Mouse (Mus musculus) adrenal gland (tissue): ENCODE measurements around the gene Polg2.

Experiments used
- intact Hi-C: fragments of 180-260 bp; cut with DNase I; formaldehyde crosslinking; loops from one replicate; pipeline ENCODE4 v1.15.1; 2025

Gene Polg2

DNA sequence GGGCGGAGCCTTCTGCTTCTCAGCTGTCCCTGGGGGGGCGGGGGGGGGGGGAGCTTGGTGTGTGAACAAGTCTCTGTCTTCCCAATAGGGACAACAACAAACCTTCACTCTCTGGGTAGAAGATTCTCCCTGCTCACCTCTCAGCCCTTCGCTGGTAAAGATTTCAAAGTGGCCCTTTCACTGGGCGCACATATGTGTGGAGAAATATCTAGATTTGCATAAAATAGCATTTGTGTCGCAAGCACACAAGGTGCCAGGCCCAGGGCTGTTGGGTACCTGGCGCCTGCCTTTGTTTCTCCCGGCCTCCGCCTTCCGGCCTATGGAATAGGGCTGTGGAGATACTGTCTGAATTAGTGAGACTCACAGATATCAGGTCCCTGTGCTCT lies 16.5 kb downstream of the Polg2 start:
- intact Hi-C loops: no loop called here

- intact Hi-C loops: no loop called here
Measured at GRCm38 (mm10) chr11:106762139-106762799, 17.1 kb downstream of the Polg2 start.

DNA sequence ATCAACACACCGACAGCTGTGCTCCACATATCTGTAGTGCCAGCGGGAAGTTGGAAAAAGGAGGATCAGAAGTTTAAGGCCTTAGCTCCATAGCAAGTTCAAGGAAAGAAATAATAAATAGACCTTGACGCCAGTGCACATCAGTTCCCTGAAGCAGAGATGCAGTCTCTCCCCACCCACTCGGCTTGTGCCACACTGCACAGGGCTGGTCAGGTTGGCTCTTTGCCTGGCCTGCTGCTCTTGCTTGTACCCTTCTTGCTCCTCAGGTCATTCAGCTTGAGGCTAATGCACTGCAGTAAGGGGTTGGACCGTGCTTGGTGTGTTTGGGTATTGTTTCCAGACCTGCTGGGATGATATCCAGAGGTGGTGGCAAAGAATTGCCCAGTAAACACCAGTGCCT lies 18.8 kb downstream of the Polg2 start:
- intact Hi-C loops: no loop called here

DNA sequence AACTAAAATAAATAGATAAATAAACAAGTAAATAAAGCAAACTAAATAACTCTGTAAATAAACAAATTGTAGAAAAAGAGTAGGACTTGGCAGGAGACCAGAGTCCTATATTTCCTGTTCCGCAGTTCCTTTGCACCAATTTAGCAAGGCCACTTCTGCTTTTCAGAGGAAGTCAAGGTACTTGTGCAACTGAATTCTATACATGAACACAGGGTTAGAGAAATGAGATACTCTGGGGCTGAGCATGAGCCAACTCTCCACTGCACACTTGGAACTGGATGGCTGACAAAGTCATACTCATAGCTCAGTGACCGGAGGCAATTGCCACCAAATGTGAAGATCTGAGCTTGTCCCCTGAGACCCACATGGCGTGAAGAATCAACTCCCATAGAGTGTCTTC lies 20.3 kb downstream of the Polg2 start:
- intact Hi-C loops: loop anchor here (10.0 kb wide), 1 partner anchor 224 kb away; no protein-coding TSS in a partner anchor

DNA sequence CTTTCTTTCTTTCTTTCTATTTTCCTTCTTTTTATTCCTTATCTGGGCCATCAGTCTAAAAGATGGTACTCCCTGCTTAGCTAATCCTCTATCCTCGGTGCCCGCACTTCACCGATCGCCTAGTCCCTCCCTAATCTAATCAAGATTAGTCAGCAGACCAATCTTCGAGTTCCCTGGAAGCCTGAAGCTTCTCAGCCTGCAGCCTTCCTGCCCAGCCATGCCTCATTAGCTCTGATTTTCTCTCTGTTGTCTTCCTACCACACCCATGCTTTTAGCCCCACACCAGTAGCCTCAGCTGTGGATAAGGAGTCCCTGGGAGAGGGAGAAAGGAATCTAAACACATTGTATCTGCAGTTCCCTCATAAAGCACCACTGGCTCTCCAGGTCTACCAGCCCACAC lies 23.8 kb downstream of the Polg2 start:
- intact Hi-C loops: loop anchor here (10.0 kb wide), 1 partner anchor 221 kb away; no protein-coding TSS in a partner anchor

DNA sequence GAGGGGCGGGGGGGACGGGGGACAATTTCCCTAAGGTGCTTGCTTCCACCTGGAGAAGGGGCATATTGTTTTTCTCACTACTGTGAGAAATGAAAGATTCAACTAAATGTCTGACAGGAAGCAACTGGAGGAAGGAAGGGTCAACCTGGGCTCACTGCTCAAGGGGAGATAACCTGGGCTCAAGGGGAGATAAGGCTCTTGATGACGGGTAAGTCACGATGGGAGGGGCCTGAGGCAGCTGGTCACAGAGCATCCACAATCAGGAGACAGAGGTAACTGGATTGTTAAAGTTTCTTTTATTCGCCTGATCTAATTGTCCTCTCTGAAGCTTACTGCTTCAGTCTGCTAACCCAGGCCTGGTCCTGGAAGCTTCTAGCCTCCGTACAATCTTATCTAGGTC lies 26.0 kb downstream of the Polg2 start:
- intact Hi-C loops: loop anchor here (10.0 kb wide), 1 partner anchor 219 kb away; no protein-coding TSS in a partner anchor

- intact Hi-C loops: loop anchor here (10.0 kb wide), 1 partner anchor 217 kb away; no protein-coding TSS in a partner anchor
Measured at GRCm38 (mm10) chr11:106752103-106752502, 27.2 kb downstream of the Polg2 start.

DNA sequence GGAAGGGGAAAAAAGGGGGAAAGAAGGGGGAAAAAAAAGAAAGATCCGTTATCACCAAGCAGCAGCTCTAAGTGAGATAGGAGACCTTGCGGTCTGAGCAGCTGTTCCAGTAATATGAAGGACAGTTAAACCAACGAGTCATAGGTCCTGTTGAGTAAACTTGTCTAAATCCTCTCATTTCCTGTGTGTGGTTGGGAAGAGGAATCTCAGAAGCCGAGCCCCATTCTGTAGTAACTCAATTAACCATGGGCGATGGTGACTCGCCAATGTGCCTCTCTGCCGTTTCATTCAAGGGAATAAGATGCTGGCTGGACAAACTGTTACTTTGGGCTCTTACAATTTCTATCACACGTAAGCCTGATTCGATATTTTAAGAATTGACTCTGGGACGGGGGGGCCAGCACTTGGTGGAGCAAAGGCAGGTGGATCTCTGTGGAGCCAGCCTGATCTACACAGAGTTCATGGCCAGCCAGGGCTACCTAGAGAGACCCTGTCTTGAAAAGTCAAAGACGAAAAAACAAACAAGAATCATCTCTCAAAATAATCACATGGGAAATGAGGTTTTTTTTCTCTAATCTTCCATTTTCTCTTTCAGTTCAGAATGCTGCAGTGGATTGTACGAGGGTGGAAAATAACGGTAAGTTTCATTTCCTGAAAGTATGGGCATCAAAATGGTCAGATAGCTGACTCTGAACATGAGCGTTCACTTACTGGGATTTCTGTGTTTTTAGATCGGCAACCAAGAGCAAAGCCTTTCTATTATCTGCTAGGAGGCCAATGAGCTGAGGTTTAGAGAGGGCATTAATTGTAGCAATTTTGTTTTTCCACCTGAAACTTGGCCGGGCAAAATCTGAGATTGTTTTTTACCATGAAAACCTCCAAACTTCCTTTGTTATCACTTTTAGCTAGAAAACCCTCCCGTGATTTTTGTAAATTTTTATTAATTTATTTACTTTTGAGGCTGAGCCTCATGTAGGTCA lies 28.0 kb downstream of the Polg2 start, which contains the start of gene Milr1:
Gene Milr1, plus strand, starts transcription at position 188 of the 980 bp plus-strand sequence.
- intact Hi-C loops: loop anchor here (10.0 kb wide), 1 partner anchor 217 kb away; no protein-coding TSS in a partner anchor

DNA sequence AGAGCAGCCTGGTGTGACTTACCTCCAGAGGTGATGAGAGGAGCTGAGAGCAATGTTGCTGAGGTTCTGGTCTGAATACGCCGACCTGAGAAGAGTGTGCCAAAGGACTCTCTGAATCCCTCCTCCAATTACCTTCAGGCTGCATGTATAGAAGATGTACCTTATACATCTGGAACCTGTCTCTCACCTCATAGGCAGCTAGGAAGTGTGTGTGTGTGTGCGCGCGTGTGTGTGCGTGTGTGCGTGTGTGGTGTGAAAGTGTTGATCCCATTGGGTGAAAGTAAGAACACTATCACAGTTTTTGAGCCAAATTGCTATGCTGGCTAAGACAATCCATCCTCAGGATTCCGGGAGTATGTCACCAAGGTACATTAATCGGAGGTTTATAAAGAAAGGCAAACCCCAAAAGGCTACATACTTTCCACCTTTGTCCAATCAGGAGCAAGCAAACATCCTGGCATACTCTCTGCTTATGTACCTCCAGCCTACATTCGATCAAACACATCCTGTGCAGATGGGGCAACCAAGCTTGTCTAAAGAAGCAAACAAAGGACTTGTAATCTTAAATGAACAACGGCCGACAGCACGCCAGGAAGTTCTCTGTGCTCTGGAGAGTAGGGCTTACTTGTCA lies 29.1 kb downstream of the Polg2 start, which contains the start of gene Pecam1:
Gene Pecam1, minus strand, starts transcription at position 508 of the 631 bp plus-strand sequence.
- intact Hi-C loops: loop anchor here (10.0 kb wide), 1 partner anchor 215 kb away; no protein-coding TSS in a partner anchor

DNA sequence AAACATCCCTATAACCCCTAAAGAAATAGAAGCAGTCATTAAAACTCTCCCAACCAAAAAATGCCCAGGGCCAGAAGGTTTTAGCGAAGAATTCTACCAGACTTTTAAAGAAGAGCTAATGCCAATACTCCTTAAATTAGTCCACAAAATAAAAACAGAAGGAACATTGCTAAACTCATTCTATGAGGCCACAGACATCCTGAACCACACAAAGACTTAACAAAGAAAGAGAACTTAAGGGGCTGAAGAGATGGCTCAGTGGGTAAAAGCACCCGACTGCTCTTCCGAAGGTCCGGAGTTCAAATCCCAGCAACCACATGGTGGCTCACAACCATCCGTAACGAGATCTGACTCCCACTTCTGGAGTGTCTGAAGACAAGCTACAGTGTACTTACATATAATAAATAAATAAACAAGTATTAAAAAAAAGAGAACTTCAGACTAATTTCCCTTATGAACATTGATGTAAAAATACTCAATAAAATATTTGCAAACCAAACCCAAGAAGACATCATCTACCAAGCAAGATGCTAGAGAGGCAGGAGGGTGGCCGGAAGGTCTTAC lies 29.7 kb downstream of the Polg2 start:
- intact Hi-C loops: loop anchor here (10.0 kb wide), 1 partner anchor 215 kb away; no protein-coding TSS in a partner anchor

- intact Hi-C loops: no loop called here
Measured at GRCm38 (mm10) chr11:106744949-106745348, 34.4 kb downstream of the Polg2 start.

GRCm38 (mm10) chr11:106742388-106742841 lies 36.9 kb downstream of the Polg2 start:
- intact Hi-C loops: no loop called here

GRCm38 (mm10) chr11:106741826-106742225 lies 37.5 kb downstream of the Polg2 start:
- intact Hi-C loops: loop anchor here (1.0 kb wide), 1 partner anchor 93 kb away; no protein-coding TSS in a partner anchor

- intact Hi-C loops: loop anchor here (1.0 kb wide), 1 partner anchor 92 kb away; no protein-coding TSS in a partner anchor
Measured at GRCm38 (mm10) chr11:106741232-106741631, 38.1 kb downstream of the Polg2 start.

- intact Hi-C loops: loop anchor here (1.0 kb wide), 1 partner anchor 91 kb away; no protein-coding TSS in a partner anchor
Measured at GRCm38 (mm10) chr11:106740724-106741123, 38.6 kb downstream of the Polg2 start.

DNA sequence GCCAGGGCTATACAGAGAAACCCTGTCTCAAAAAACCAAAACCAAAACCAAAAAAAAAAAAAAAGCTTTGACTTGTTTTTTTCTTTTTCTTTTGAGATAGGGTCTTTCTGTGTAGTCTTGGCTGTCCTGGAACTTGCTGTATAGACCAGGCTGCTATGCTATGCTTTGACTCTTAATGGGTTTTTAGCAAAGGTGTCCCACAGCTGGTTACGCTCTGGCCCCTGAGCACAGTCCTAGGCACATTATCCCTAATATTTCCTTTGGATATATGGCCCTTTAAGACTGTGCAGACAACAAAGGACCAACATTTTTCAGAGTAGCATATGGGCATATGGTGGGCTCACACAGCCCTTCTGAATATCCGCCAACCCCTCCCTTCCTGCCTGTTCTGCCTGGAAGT lies 40.2 kb downstream of the Polg2 start:
- intact Hi-C loops: loop anchor here (10.0 kb wide), 1 partner anchor 54 kb away; no protein-coding TSS in a partner anchor

- intact Hi-C loops: loop anchor here (10.0 kb wide), 1 partner anchor 52 kb away; no protein-coding TSS in a partner anchor
Measured at GRCm38 (mm10) chr11:106737178-106737621, 42.1 kb downstream of the Polg2 start.

DNA sequence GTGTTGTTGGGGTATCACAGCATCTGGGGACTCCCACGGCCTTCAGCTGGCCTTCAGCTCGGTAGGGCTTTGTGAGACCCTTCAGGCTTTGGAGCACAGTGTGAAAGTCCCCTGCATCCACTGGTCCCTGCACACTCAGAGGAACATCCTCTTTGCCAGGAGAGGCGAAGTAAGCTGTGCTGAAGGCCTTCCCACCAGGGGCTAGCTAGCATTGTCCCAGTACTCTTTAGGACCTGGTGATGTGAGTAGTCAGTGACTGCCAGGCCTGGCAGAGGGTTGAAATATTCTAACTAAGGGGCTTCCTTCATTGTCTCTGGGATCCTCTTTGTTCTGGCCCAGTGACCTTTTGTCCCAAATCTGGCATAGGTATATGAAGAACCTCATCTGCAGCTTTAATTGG lies 42.7 kb downstream of the Polg2 start:
- intact Hi-C loops: loop anchor here (10.0 kb wide), 1 partner anchor 52 kb away; no protein-coding TSS in a partner anchor

GRCm38 (mm10) chr11:106730714-106731113 lies 48.6 kb downstream of the Polg2 start:
- intact Hi-C loops: loop anchor here (10.0 kb wide), 1 partner anchor 46 kb away; no protein-coding TSS in a partner anchor

GRCm38 (mm10) chr11:106729656-106730055 lies 49.7 kb downstream of the Polg2 start:
- intact Hi-C loops: loop anchor here (10.0 kb wide), 1 partner anchor 45 kb away; no protein-coding TSS in a partner anchor
